Mouse (Mus musculus): Measurements from ENCODE around the gene Fam205c.
"Not testable (repeated sequence)": the region's sequence is repeated elsewhere in the genome, so short reads cannot be mapped to it uniquely, and the experiment has no call there.

Fam205c gene

GRCm38 (mm10) chr4:42876586-42877291, 2.7 kb upstream of the Fam205c start:
- no peak for DNase-seq

GRCm38 (mm10) chr4:42872746-42873435, 1.1 kb downstream of the Fam205c start:
- no peak for DNase-seq

GRCm38 (mm10) chr4:42872151-42872550, 1.9 kb downstream of the Fam205c start:
- DNase-seq, result no peak

GRCm38 (mm10) chr4:42870748-42871147, 3.3 kb downstream of the Fam205c start:
- DNase-seq, result no peak

GRCm38 (mm10) chr4:42868193-42868592, 5.8 kb downstream of the Fam205c start:
- no peak for DNase-seq

GRCm38 (mm10) chr4:42867390-42867789, 6.6 kb downstream of the Fam205c start:
- DNase-seq, result no peak

GRCm38 (mm10) chr4:42863487-42863886, 10.5 kb downstream of the Fam205c start:
- DNase-seq, result not testable (repeated sequence)

GRCm38 (mm10) chr4:42860483-42860882, 13.6 kb downstream of the Fam205c start:
- not testable (repeated sequence) for DNase-seq

- not testable (repeated sequence) for DNase-seq
These were observed 17.4 kb downstream of the Fam205c start, which contains the start of gene Gm12394 for GRCm38 (mm10) chr4:42856671-42857070. Gene Gm12394, minus strand, starts transcription at chr4:42856771.

- DNase-seq, result not testable (repeated sequence)
These were observed 20.2 kb downstream of the Fam205c start, which contains the start of gene Fam205a1 for GRCm38 (mm10) chr4:42853788-42854187. Gene Fam205a1, minus strand, starts transcription at chr4:42853888.

All from right cerebral cortex, postnatal 25 days (tissue).